Mouse (Mus musculus): ENCODE data around the gene Ctsd. TPM values are rescaled to one million over a fixed set of nuclear protein-coding genes. Genes with fewer than 3 reads are reported as not detected.

The Ctsd gene
- polyA plus RNA-seq, 1 experiment: 308 TPM

- DNase-seq (ENCODE audit: low read depth, low spot score): no peak
- WGBS: 82% methylated on average over 14 of the region's 14 CpGs
Measured at GRCm38 (mm10) chr7:142377233-142377925, 10.5 kb downstream of the Ctsd start.

GRCm38 (mm10) chr7:142376096-142376495 is 11.7 kb downstream of the Ctsd start:
- no peak for DNase-seq (ENCODE audit: low read depth, low spot score)
- 80% methylated on average over 4 of the region's 4 CpGs for WGBS

DNA sequence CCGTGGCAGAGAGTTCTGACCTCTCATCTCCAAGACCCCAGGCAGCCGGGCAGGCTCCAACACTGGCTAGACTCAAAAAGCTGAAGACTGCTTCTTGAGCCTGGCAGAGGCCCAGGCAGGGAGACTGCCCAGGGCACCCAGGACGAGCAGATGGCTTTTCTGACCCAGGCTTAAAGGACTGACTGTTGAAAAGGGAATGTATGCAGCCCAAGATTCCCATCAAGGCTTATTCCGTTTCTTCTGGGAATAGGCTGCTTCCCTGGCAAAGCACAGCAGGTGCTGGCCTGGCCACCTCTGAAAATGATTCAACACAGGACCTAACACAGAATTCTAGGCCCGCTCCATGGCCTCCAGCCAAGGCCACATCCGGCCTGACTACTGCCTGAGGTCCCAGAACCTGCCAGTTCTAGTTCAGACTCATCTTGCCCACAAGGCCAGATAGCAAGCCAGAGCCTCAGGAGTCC is 12.5 kb downstream of the Ctsd start:
- WGBS: 80% methylated on average over 6 of the region's 6 CpGs

DNA sequence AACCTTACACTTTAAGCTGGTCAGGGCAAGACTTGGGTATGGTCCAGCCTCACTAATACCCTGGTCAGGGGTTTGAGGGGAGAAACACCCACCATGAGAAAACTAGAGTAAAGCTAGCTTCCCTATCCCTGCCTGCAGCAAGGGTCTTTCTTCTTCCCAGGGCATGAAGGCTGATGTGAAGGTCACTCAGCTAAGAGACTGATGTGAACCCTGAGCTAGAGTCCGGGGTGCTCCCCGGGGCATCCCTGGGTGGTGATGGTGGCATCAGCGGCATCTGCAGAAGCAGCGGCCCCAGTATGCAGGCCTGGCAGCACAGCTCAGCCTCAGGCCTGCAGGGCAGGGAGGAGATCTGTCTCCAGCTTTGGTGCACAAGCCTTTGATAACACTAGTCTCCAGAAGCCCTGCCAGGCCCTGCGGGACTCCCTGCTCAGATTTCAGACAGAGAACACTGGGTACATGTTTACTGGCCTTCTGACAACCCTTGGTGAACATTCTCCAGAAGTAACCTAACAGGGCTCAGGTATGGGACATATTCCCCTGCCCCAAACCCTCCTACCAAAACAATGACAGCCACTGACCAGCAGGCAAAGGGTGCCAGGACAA is 13.3 kb downstream of the Ctsd start:
- DNase-seq (ENCODE audit: low read depth, low spot score): no peak
- WGBS: 85% methylated on average over 5 of the region's 5 CpGs

More for the DNA sequence above, 12.5 kb downstream of the Ctsd start:
- DNase-seq (ENCODE audit: low read depth, low spot score): no peak

GRCm38 (mm10) chr7:142373641-142374412 is 14.0 kb downstream of the Ctsd start, which contains the start of gene Ifitm10:
Gene Ifitm10, minus strand, starts transcription at chr7:142373753.
- 58% methylated on average over 8 of the region's 8 CpGs for WGBS
- no peak for DNase-seq (ENCODE audit: low read depth, low spot score)

- 86% methylated on average over 5 of the region's 5 CpGs for WGBS
Measured at GRCm38 (mm10) chr7:142373039-142373438, 14.8 kb downstream of the Ctsd start.

DNA sequence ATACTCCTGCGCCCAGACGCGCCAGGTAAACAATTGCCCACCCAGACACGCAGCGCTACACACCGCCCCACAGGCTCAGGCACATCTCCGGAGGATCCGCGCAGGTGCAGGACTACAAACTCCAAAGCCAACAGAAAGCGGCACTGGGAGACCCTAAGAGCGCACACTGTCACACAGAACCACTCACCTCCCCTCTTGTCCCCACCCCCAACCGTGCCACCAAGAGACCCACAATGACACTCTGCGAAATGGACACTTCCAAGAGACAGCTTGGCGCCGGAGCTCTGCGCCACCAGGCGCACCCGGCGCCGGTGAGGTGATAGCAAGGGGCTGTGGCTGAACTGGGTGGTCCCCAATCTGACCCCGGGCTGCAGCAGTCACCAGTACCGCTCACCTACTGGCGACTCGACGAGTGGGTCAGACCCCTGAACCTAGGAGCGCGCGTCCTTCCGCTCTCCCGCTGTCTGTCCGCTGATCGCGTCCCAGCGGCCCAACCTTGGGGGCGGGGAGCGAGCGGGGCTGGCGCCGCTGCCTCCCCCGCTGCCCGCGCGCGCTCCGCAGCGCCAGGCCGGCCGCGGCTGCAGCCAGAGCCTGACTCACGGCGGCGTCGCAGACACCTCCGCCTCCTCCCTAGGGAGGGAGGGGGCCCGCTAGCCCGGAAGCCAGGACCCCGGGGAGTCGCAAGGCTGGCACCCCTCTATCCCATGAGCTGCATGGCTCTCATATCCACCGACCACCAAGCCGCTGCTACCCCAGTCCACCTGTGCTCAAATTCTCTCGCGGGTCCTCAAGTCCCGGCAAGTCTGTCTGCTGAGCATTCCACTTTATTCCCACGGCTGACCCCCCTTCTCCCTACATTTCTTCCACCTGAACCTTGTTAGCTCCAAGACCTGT is 15.8 kb downstream of the Ctsd start:
- 3% methylated on average over 58 of the region's 64 CpGs for WGBS
- no peak for DNase-seq (ENCODE audit: low read depth, low spot score)

More at GRCm38 (mm10) chr7:142373039-142373438, 14.8 kb downstream of the Ctsd start:
- no peak for DNase-seq (ENCODE audit: low read depth, low spot score)

- WGBS: 32% methylated on average over 11 of the region's 11 CpGs
- DNase-seq (ENCODE audit: low read depth, low spot score): no peak
Measured at GRCm38 (mm10) chr7:142371398-142371767, 16.5 kb downstream of the Ctsd start.

DNA sequence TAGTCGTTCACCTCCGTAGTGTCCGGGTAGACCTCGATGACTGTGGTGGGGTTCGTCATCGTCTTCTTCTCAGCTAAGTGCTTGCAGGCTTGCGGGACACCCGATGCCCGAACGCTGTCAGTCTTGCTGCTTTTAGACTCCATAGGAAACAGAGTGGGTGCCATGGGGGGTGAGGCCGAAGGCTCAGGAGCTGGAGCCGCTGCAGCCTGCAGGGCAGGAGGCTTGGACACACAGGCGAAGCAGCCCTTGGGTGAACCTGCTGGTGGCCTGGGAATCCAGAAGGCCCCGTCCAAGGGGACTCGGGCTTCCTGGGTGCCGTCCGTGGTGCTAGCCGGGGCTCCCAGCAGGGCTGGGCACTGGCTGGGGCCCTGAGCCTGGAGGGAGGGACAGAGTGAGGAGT is 16.9 kb downstream of the Ctsd start:
- DNase-seq (ENCODE audit: low read depth, low spot score): no peak
- 77% methylated on average over 18 of the region's 18 CpGs for WGBS

DNA sequence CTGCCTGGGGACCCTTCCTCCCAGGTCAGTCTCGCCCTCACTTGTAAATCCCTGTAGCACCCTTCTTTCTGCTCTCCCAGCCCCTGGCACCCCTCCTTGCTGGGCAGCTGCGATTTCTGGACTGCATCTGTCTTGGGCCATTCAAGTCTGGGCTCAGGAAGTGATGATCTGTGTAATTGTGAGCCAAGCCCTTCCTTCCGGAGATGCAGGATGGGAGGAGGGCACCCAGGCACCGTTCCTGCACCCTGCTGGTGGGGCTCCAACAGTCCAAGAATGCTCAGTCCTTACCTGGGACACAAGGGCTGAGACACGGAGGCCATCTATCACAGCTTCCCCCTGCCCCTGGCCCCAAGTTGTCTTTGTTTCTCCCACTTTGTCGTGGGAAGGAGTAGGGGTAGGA is 18.0 kb downstream of the Ctsd start:
- WGBS: 56% methylated on average over 6 of the region's 6 CpGs

GRCm38 (mm10) chr7:142368856-142369255 is 19.0 kb downstream of the Ctsd start:
- WGBS: 76% methylated on average over 2 of the region's 2 CpGs
- DNase-seq (ENCODE audit: low read depth, low spot score): no peak

More for the DNA sequence above, 18.0 kb downstream of the Ctsd start:
- DNase-seq (ENCODE audit: low read depth, low spot score): no peak

- 37% methylated on average over 4 of the region's 4 CpGs for WGBS
- no peak for DNase-seq (ENCODE audit: low read depth, low spot score)
Measured at GRCm38 (mm10) chr7:142363107-142363506, 24.7 kb downstream of the Ctsd start.

DNA sequence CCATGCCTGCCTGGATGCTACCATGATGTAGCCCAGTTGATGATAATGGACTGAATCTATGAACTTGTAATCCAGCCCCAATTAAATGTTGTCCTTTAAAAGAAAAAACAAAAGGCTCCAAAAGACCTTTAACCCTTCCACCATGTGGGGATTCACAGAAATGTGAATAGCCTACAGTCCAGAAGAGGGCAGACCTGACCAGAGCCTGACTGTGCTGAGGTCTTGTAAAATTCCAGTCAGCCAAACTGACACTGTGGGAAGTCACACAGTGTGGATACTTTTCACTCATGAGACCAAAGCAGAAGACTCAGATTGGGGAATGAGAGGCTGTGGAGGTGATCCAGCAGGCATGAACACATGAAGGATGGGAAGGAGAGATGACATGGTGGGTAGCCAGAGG is 27.1 kb downstream of the Ctsd start:
- DNase-seq (ENCODE audit: low read depth, low spot score): no peak

- 62% methylated on average over 8 of the region's 8 CpGs for WGBS
- no peak for DNase-seq (ENCODE audit: low read depth, low spot score)
Measured at GRCm38 (mm10) chr7:142359129-142359528, 28.7 kb downstream of the Ctsd start.

DNA sequence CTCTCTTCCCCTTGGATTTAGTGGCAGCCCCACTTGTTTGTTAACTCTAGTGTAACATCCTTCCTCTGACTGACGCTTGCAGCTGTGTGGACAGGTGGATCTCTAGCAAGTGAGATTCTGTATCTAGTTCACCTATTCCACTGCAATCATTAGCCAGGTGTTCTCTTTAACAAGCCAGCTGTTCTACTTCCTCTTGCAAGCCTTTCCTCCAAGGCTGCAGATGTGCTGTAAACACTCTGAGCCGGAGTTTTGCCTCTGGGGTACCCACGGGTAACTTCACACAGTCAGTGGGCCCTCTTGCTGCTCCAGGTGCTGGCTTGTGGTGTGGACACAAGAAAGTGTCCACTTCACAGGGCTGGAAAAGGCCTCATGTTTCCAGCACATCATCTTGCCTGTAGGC is 30.3 kb downstream of the Ctsd start:
- no peak for DNase-seq (ENCODE audit: low read depth, low spot score)
- WGBS: 23% methylated on average over 3 of the region's 3 CpGs

DNA sequence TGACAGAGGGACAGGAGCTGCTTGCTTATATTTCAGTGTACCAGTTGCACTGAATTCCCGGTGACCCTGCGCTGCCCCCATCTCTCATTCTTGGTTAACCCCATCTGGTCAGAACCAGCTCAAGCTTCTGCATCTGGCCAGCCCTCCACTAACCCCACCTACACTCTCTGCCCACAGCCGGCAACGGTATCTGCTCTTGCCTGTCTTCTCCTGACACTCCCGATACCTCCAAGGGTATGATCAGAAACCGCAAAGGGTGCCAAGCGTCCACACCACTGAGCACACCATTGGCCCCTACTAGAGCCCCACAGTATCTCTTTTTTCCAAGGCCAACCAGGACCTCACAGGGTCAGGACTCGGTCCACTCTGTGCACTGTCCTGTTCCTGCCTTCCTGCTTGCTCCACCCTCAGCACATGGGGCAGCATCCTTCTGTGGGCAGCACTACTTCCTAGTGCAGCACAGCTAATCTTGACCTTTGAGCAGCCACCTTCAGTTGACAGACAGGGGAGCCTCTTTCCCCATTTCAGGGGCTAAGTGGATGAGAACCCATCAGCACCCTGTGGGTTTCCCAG is 33.1 kb downstream of the Ctsd start:
- 68% methylated on average over 8 of the region's 8 CpGs for WGBS
- DNase-seq (ENCODE audit: low read depth, low spot score): no peak

DNA sequence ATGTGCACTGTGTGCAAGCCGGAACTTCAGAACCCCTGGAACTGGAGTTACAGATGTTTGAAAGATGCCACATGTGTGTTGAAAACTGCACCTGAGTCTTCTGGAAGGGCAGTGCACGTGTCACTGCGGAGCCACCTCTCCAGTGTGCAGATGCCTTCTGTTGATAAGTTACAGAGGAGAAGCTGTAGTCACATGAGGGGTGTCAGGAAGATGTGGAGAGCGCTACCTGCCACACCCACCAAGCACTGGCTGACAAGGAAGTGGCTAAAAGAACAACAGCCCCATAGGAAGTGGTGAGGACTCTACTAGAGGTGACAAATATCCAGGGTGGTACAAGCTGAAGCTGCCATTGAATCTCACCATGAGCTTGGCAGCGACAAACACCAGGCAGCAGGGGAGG is 34.0 kb downstream of the Ctsd start:
- no peak for DNase-seq (ENCODE audit: low read depth, low spot score)
- 39% methylated on average over 5 of the region's 5 CpGs for WGBS

GRCm38 (mm10) chr7:142351569-142351968 is 36.3 kb downstream of the Ctsd start:
- no peak for DNase-seq (ENCODE audit: low read depth, low spot score)
- 60% methylated on average over 5 of the region's 5 CpGs for WGBS

DNA sequence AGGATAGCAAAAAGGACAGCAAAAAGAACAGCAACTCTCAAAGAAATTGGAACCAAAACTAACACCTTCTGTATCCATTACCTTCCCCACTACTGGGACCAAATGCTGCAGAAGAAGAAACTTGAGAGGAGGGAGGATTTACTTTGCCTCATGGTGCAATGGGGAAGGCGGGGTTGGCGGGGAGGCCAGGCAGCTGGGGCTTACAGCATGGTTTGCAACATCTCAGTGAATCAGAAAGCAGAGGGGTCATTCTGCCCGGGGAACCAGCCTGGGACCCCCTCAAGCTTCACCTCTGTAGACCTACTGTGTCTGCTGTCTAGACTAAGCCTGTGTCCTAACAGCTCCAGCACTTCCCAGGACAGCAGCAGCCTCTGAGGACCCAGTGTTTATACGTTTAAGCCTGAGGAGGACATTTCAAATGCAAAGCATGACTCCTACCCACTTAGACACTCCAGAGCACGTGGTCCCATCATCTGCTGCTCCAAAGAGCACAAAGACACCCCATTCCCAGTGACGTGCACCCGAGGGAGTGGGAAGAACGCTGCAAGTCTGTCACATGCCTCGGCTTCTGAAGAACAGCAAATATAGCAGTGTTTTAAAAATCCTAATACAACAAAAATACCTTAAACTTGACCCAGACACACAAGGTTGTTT is 38.4 kb downstream of the Ctsd start:
- no peak for DNase-seq (ENCODE audit: low read depth, low spot score)
- 38% methylated on average over 9 of the region's 9 CpGs for WGBS
